Mouse (Mus musculus) embryonic facial prominence, embryonic 14.5 days (tissue): Measurements from ENCODE around the gene Eri3. TPM values are rescaled to one million over a fixed set of nuclear protein-coding genes. Genes with fewer than 3 reads are reported as not detected.

ENCODE experiments used
- ATAC-seq: fragments of 200-750 bp; cut with Nextera tagmentation; 2 replicates; pipeline ENCODE4 v1.8.0; 2017; ENCODE audit warnings: low read depth, moderate number of reproducible peaks, moderate TSS enrichment
- DNase-seq: peaks from one replicate; pipeline ENCODE4 v3.0.0-alpha.2; 2015; ENCODE audit warnings: low spot score
- H3K27ac ChIP-seq: fragments of 300-500 bp; sonication (generic); replicated peaks from 2 replicates; pipeline ENCODE4 v1.5.1; 2014; ENCODE audit warnings: low read depth, mild to moderate bottlenecking, low read length, moderate library complexity
- H3K27me3 ChIP-seq: fragments of 300-500 bp; sonication (generic); replicated peaks from 2 replicates; pipeline ENCODE4 v1.6.1; 2014; ENCODE audit warnings: low read length; ENCODE audit not compliant: control insufficient read depth, insufficient read depth
- H3K36me3 ChIP-seq: fragments of 300-500 bp; sonication (generic); 2 replicates; pipeline ENCODE4 v1.6.1; 2014; ENCODE audit warnings: low read length, mixed read lengths; ENCODE audit not compliant: control insufficient read depth, insufficient read depth
- H3K4me1 ChIP-seq: fragments of 300-500 bp; sonication (generic); 2 replicates; pipeline ENCODE4 v1.6.1; 2014; ENCODE audit warnings: antibody characterized with exemption, low read length; ENCODE audit not compliant: control insufficient read depth, insufficient read depth
- H3K4me2 ChIP-seq: fragments of 300-500 bp; sonication (generic); 2 replicates; pipeline ENCODE4 v1.6.1; 2014; ENCODE audit warnings: low read depth, mild to moderate bottlenecking, low read length, moderate library complexity, mixed read lengths
- H3K4me3 ChIP-seq: fragments of 300-500 bp; sonication (generic); 2 replicates; pipeline ENCODE4 v1.5.1; 2014; ENCODE audit warnings: low read depth, mild to moderate bottlenecking, low read length
- H3K9ac ChIP-seq: fragments of 300-500 bp; sonication (generic); 2 replicates; pipeline ENCODE4 v1.6.1; 2014; ENCODE audit warnings: low read depth, mild to moderate bottlenecking, low read length, moderate library complexity, mixed read lengths
- H3K9me3 ChIP-seq: fragments of 300-500 bp; sonication (generic); 2 replicates; pipeline ENCODE4 v1.6.1; 2016; ENCODE audit warnings: low read length; ENCODE audit not compliant: control insufficient read depth
- WGBS: fragments of 180-500 bp; shearing (Covaris S2); extraction: QIAGEN DNeasy Blood & Tissue Kit; methylation state at CpG from one replicate; pipeline ENCODE4 v1.1.7; 2014; 5-methylcytosine and 5-hydroxymethylcytosine counted together
- microRNA-seq: library from miRNA; unstranded; fragments of <30 nt; microRNA quantifications from one replicate; pipeline ENCODE4, GENCODE M21; 2016; ENCODE audit warnings: borderline number of aligned reads
- polyA plus RNA-seq: library from polyadenylated mRNA; unstranded; fragments of >200 nt; fragmentation: Nextera tagmentation; extraction: Ambion mirVana; gene quantifications from 2 replicates; pipeline ENCODE4 v1.2.1, GENCODE M21; 2014

Eri3 gene
- polyA plus RNA-seq, 1 experiment from 2014 or later: 154 TPM

DNA sequence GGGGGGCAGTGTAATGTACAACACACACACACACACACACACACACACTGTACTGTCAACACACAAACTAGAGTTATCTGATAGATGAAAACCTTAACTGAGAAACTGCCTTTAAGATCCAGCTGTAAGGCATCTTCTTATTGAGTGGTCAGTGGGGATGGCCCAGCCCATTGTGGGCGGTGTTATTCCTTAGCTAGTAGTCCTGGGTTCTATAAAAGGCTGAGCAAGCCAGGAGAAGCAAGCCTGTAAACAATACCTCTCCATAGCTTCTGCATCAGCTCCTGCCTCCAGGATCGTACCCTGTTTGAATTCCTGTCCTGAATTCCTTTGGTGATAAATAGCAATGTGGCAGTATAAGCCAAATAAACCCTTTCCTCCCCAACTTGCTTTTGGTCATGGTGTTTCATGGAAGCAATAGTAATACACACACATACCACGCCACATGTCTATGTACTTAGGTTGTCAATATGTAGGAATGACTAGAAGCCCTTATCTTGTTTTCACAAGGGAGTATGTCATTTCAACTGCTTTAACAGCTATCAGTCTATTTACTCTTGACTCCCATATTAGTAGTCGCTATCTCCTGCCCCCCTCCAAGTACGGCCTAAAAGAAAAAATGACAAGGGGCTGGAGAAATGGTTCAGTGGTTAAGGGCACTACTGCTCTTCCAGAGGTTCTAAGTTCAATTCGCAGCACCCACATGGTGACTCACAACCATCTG, 133.0 kb downstream of the Eri3 start:
- DNase-seq (no peak), ATAC-seq (no peak)
- H3K9me3 ChIP-seq: no peaks in the 10 kb centered on the region
- no peaks in the 10 kb centered on the region for H3K4me1 ChIP-seq
- H3K4me3 ChIP-seq: no peak overlapping the region
- WGBS: 76% methylated on average over 6 of the region's 6 CpGs
- H3K27me3 ChIP-seq: no peaks in the 10 kb centered on the region
- H3K36me3 ChIP-seq: peaks cover 27% of the 10 kb centered on the region
- no peak overlapping the region for H3K27ac ChIP-seq
- H3K9ac ChIP-seq: no peak overlapping the region
- peak overlapping the region; percentile 93; the same call in 1 of the 2 replicates for H3K4me2 ChIP-seq

DNA sequence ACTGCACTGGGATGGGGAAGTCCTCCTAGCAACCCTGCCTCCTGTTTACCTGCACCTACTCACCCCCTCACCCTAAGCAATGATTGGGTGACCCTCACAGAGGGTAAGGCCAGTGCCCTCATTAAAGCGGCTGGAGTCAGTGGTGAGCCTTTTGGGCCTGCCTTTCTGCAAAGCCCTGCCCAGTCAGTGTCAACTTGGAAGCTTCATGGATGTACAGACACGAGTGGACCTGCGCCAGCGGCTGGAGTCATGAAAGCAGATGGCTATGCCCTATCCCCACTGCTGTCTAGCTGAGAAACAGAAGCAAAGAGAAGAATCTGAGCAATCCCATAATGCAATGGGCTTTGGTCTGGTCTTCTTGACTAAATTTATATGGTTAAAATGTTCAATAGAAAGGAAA, 136.2 kb downstream of the Eri3 start:
- 79% methylated on average over 4 of the region's 4 CpGs for WGBS
- Histone ChIP-seq H3K9me3 (no peaks in the 10 kb centered on the region), H3K36me3 (no peaks in the 10 kb centered on the region), H3K4me2 (no peak overlapping the region), H3K27me3 (no peaks in the 10 kb centered on the region), H3K9ac (no peak overlapping the region), H3K4me1 (no peaks in the 10 kb centered on the region), H3K27ac (no peak overlapping the region), H3K4me3 (no peak overlapping the region)
- no peak for DNase-seq
- ATAC-seq: no peak

DNA sequence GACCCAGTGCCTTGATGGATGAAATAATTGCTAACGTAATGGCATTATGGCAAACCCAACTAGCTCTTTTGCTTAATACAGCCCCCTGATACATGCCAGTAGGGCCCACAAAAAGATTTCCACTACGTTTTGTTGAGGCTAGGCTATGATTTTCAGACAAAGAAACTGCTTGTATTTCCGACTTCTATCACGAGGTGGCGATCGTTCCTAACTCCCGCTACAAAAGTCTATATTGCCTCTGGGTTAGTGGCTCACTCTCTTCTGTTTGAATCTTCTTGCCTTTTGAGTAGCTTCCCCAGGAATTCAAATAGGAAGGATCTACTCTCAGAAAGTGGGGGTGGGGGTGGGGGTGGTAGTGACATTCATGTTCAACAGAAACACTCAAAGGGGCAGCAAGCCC, 155.2 kb downstream of the Eri3 start:
- DNase-seq: peak; percentile 51
- H3K27me3 ChIP-seq: no peaks in the 10 kb centered on the region
- H3K4me3 ChIP-seq: no peak overlapping the region
- H3K9ac ChIP-seq: no peak overlapping the region
- 4% methylated on average over 7 of the region's 7 CpGs for WGBS
- no peaks in the 10 kb centered on the region for H3K4me1 ChIP-seq
- no peak overlapping the region for H3K4me2 ChIP-seq
- no peak overlapping the region for H3K27ac ChIP-seq
- no peaks in the 10 kb centered on the region for H3K9me3 ChIP-seq
- no peaks in the 10 kb centered on the region for H3K36me3 ChIP-seq
- no peak for ATAC-seq

DNA sequence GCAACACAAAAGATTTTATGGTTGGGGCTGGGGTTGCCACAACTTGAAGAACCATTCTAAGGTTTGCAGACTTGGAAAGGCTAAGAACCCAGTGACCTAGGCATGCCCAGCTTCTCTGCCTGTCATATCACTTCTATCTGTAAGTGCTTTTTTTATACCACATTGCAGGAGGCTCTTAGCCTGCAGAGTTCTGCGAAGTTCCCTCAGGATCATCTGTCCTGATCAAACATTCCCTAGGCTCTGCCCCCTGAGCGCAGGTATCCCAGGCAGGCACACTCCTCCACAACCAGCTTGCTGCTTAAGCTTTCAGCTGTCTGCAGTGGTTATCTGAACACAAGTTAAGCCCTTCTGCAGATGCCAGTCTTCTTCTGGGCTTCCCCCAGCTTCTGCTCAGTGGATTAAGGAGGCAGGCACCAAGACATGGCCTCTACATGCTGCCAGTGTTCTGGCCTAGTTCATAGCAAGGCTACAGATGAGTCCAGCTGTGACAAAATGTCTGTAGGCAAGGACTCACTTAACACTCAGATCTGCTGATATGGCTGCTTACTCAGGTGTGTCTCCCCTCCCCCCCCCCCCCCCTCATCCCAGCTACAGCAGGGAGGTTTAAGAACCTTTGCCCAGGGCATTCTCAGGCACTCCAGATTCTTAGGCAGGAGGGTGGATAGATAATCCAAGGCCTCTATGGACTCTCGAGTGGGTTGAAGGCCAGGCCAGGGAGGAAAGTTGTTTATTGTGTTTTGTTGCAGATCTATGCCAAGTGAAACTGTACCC, 158.8 kb downstream of the Eri3 start:
- Histone ChIP-seq H3K4me3 (no peak overlapping the region), H3K9me3 (no peaks in the 10 kb centered on the region), H3K9ac (no peak overlapping the region), H3K27ac (no peak overlapping the region), H3K4me1 (no peaks in the 10 kb centered on the region), H3K27me3 (no peaks in the 10 kb centered on the region), H3K4me2 (no peak overlapping the region), H3K36me3 (no peaks in the 10 kb centered on the region)
- 54% methylated on average over 3 of the region's 3 CpGs for WGBS
- DNase-seq: no peak
- no peak for ATAC-seq

DNA sequence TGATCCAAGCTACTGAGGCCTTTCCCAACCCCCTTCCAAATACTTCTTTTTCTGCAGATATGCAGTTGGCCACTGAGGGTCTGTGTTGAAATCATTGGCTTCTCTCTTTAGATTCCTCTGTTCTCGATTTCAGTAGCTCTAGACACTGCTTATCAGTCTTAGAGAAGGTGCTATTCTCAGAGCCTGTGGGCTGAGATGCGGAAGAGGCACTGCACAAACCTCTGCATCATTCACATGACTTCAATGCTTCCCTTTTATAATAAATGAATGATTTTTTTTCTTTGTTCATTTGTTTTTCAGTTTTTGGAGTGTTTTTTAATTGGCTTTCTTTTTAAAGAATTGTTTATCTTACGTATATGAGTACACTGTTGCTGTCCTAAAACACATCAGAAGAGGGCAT, 162.1 kb downstream of the Eri3 start:
- WGBS: 78% methylated on average over 3 of the region's 3 CpGs
- no peaks in the 10 kb centered on the region for H3K4me1 ChIP-seq
- H3K9me3 ChIP-seq: no peaks in the 10 kb centered on the region
- DNase-seq (no peak), ATAC-seq (no peak)
- H3K36me3 ChIP-seq: no peaks in the 10 kb centered on the region
- H3K27ac ChIP-seq: no peak overlapping the region
- no peak overlapping the region for H3K4me2 ChIP-seq
- H3K27me3 ChIP-seq: no peaks in the 10 kb centered on the region
- no peak overlapping the region for H3K9ac ChIP-seq
- H3K4me3 ChIP-seq: no peak overlapping the region

DNA sequence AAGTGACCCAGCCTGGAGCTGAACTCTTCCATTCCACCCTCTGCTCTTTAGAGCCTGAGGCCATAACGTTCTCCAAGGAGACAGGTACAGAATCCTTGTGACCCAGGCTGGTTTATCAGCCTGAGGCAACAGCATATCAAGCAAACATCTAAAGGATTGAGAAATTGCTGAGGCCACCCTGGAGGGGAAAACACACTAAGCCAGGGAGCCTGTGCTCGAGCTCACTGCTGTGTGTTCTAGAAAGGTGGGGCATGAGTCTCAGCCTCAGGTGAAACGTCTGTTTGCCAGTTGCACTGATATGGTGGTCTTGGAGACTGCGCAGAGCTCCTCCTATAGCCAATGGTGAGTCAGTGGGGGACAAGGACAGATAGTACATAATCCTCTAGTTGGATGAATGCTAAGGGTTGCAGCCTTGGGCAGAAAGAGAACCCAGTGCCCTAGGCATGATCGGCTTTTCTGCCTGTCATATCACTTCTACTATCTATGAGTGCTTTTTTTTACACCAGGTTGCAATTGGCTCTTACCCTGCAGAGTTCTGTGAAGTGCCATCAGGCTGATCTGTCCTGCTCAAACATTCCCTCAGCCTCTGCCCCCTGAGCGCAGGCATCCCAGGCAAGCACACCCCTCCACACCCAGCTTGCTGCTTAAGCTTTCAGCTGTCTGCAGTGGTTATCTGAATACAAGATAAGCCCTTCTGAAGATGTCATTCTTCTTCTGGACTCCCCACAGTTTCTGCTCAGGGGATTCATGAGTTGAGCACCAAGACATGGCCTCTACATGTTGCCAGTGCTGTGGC, 163.3 kb downstream of the Eri3 start:
- no peak overlapping the region for H3K4me3 ChIP-seq
- H3K9me3 ChIP-seq: no peaks in the 10 kb centered on the region
- H3K9ac ChIP-seq: no peak overlapping the region
- H3K4me2 ChIP-seq: no peak overlapping the region
- WGBS: 70% methylated on average over 6 of the region's 6 CpGs
- no peaks in the 10 kb centered on the region for H3K36me3 ChIP-seq
- no peaks in the 10 kb centered on the region for H3K4me1 ChIP-seq
- no peak for DNase-seq
- H3K27ac ChIP-seq: no peak overlapping the region
- no peaks in the 10 kb centered on the region for H3K27me3 ChIP-seq
- ATAC-seq: no peak

Small RNA genes within 50 kb of the gene (microRNA-seq; reads per million reads assigned to microRNA genes)
- gene Gm25559: not detected

Other genes starting within 250 kb of the Eri3 start
- gene Rnf220, start 53.3 kb upstream of the Eri3 start, polyA plus RNA-seq: 56.3 and 62.4 TPM in 2 replicates
- 56.2 and 66.1 TPM in 2 replicates for gene Dmap1, start 131.9 kb downstream of the Eri3 start, polyA plus RNA-seq
- not detected in 2 replicates for gene Gm12845, start 174.0 kb downstream of the Eri3 start, polyA plus RNA-seq
- not detected in 2 replicates for gene Klf17, start 215.3 kb downstream of the Eri3 start, polyA plus RNA-seq